21 mouse cellular contexts compared by ENCODE assay signal in genomic region chr8:122118536-122118935, GRCm38 (mm10).
DNase-seq lines count a peak whose midpoint lies in the region; ATAC-seq and TF ChIP-seq lines count a peak whose summit lies in the region.
"Had no signal": no experiment of that assay in that cellular context is flagged by ENCODE, and none has a peak within 500 bp of the region (broad histone marks: within the 10 kb centered on the region; RNA-seq: fewer than 3 reads in every experiment).

No protein-coding gene starts in this region.

- no peak overlapping the region for H3K4me2 ChIP-seq in embryonic facial prominence, embryonic 14.5 days (ENCODE audit: low read depth, low read length)
- H3K4me2 ChIP-seq: forebrain, embryonic 15.5 days; hindbrain, embryonic 14.5 days; kidney, embryonic 15.5 days; liver, embryonic 11.5 days; midbrain, embryonic 12.5 days; neural tube, embryonic 13.5 days had no signal

- DNase-seq in embryonic facial prominence, embryonic 14.5 days (ENCODE audit: low spot score): peak; percentile 45
- DNase-seq in embryonic facial prominence, embryonic 10.5 days (ENCODE audit: low spot score): no peak
- DNase-seq in left cerebral cortex, postnatal 4 days: peak; percentile 73
- no peak for DNase-seq in left cerebral cortex, adult 11 months (ENCODE audit: low spot score)
- DNase-seq in gastrocnemius, postnatal 10 days: peak; percentile 58
- DNase-seq in adrenal gland, postnatal 36 days: no peak
- no peak for DNase-seq in T-cell, adult 2 months (ENCODE audit: low spot score)
- DNase-seq: adrenal gland, adult 8-10 months; cerebellum, adult 11-12 months; heart, postnatal 14 days; lung, adult 2 months; thymus, postnatal 25 days had no signal

- H3K4me3 ChIP-seq in embryonic facial prominence, embryonic 14.5 days (ENCODE audit: low read depth, low read length): no peak overlapping the region
- H3K4me3 ChIP-seq in embryonic facial prominence, embryonic 10.5 days: no peak overlapping the region
- H3K4me3 ChIP-seq in ES-Bruce4 (ENCODE audit: low read depth, low read length): peak overlapping the region; percentile 18; the same call in 1 of the 2 replicates
- H3K4me3 ChIP-seq: erythroblast, embryonic 14.5 days; forebrain, embryonic 15.5 days; kidney, embryonic 15.5 days; midbrain, embryonic 12.5 days; neural tube, embryonic 13.5 days had no signal

- peaks cover 12% of the 10 kb centered on the region for H3K4me1 ChIP-seq in embryonic facial prominence, embryonic 14.5 days (ENCODE audit: control insufficient read depth, insufficient read depth, low read length)
- peaks cover 37% of the 10 kb centered on the region for H3K4me1 ChIP-seq in embryonic facial prominence, embryonic 10.5 days
- peaks cover 7% of the 10 kb centered on the region for H3K4me1 ChIP-seq in ES-Bruce4 (ENCODE audit: control insufficient read depth, insufficient read depth, low read length)
- H3K4me1 ChIP-seq: forebrain, embryonic 15.5 days; midbrain, embryonic 12.5 days; neural tube, embryonic 13.5 days had no signal

- H3K27me3 ChIP-seq in embryonic facial prominence, embryonic 14.5 days (replicated peaks; ENCODE audit: control insufficient read depth, insufficient read depth, low read length): no peaks in the 10 kb centered on the region
- 0 out of 2 replicates have a peak, but pooled peaks cover 6% of the 10 kb centered on the region for H3K27me3 ChIP-seq in embryonic facial prominence, embryonic 10.5 days (replicated peaks; ENCODE audit: low read depth, poor library complexity, severe bottlenecking)
- no peaks in the 10 kb centered on the region for H3K27me3 ChIP-seq in ES-Bruce4 (ENCODE audit: control insufficient read depth, insufficient read depth, low read length, poor library complexity, severe bottlenecking)
- H3K27me3 ChIP-seq: forebrain, embryonic 15.5 days; kidney, embryonic 15.5 days; midbrain, embryonic 12.5 days; neural tube, embryonic 13.5 days had no signal

- TF ChIP-seq CTCF in ES-Bruce4 (IDR thresholded peaks at IDR 0.05; ENCODE audit: low read depth, low read length): no peak

- no peaks in the 10 kb centered on the region for H3K9me3 ChIP-seq in embryonic facial prominence, embryonic 14.5 days (ENCODE audit: control insufficient read depth, low read length)
- H3K9me3 ChIP-seq in embryonic facial prominence, embryonic 10.5 days: no peaks in the 10 kb centered on the region
- H3K9me3 ChIP-seq in ES-Bruce4 (replicated peaks; ENCODE audit: control insufficient read depth, insufficient read depth, low read length, poor library complexity, severe bottlenecking): no peaks in the 10 kb centered on the region
- H3K9me3 ChIP-seq: forebrain, embryonic 15.5 days; kidney, embryonic 15.5 days; midbrain, embryonic 12.5 days; neural tube, embryonic 13.5 days had no signal

- no peaks in the 10 kb centered on the region for H3K36me3 ChIP-seq in embryonic facial prominence, embryonic 14.5 days (ENCODE audit: control insufficient read depth, insufficient read depth, low read length)
- no peaks in the 10 kb centered on the region for H3K36me3 ChIP-seq in embryonic facial prominence, embryonic 10.5 days (replicated peaks)
- H3K36me3 ChIP-seq in ES-Bruce4 (ENCODE audit: control insufficient read depth, insufficient read depth, low read length, poor library complexity, severe bottlenecking): no peaks in the 10 kb centered on the region
- H3K36me3 ChIP-seq: forebrain, embryonic 15.5 days; kidney, embryonic 15.5 days; midbrain, embryonic 12.5 days; neural tube, embryonic 13.5 days had no signal

- peak; percentile 48; the same call in 1 of the 2 replicates for ATAC-seq in embryonic facial prominence, embryonic 14.5 days (ENCODE audit: low read depth)
- ATAC-seq: forebrain, embryonic 15.5 days; intestine, embryonic 16.5 days had no signal

- intact Hi-C loops in left cerebral cortex, postnatal 4 days (cut with DNase I): no loop called here

- no peak for TF ChIP-seq EP300 in ES-Bruce4 (IDR thresholded peaks at IDR 0.05; ENCODE audit: insufficient read depth, low read depth, low read length)

- peak overlapping the region; percentile 53; the same call in 1 of the 2 replicates for H3K27ac ChIP-seq in embryonic facial prominence, embryonic 14.5 days (replicated peaks; ENCODE audit: low read depth, low read length)
- H3K27ac ChIP-seq in embryonic facial prominence, embryonic 10.5 days (replicated peaks): no peak overlapping the region
- H3K27ac ChIP-seq in ES-Bruce4 (ENCODE audit: insufficient read depth, low read length): no peak overlapping the region
- H3K27ac ChIP-seq: forebrain, embryonic 15.5 days; hindbrain, embryonic 14.5 days; kidney, embryonic 15.5 days; midbrain, embryonic 12.5 days; neural tube, embryonic 13.5 days had no signal

- H3K9ac ChIP-seq in embryonic facial prominence, embryonic 14.5 days (ENCODE audit: low read depth, low read length): no peak overlapping the region
- no peak overlapping the region for H3K9ac ChIP-seq in ES-Bruce4 (ENCODE audit: low read depth, poor library complexity, severe bottlenecking)
- H3K9ac ChIP-seq: forebrain, embryonic 15.5 days; hindbrain, embryonic 14.5 days; kidney, embryonic 15.5 days; midbrain, embryonic 12.5 days; neural tube, embryonic 13.5 days had no signal

- no peak for TF ChIP-seq POLR2A in ES-Bruce4 (IDR thresholded peaks at IDR 0.05; ENCODE audit: insufficient read depth, low read length)

- 69% methylated on average over 15 of the region's 15 CpGs for WGBS in embryonic facial prominence, embryonic 14.5 days
- WGBS in embryonic facial prominence, embryonic 10.5 days: 74% methylated on average over 15 of the region's 15 CpGs

Comparison
In these comparisons a context has a peak if more than half of its experiments do, and no peak if none do; other contexts are left out.
1. DNase-seq: peak in embryonic facial prominence, embryonic 14.5 days (single experiment), left cerebral cortex, postnatal 4 days (single experiment) and gastrocnemius, postnatal 10 days (single experiment); none in embryonic facial prominence, embryonic 10.5 days (single experiment), left cerebral cortex, adult 11 months (single experiment), adrenal gland, postnatal 36 days (0 of 2) and T-cell, adult 2 months (single experiment).